Mouse (Mus musculus): ENCODE measurements at regions not wholly inside any gene's neighbourhood (a gene's known extent, or its start where the extent isn't known, plus 50 kb on each side); places are given as distances from the start of the nearest gene placed in this dataset.

- Histone ChIP-seq H3K9ac (ENCODE audit: insufficient read depth, low read depth, low read length, poor library complexity, severe bottlenecking) (no peak overlapping the region), H3K9me3 (ENCODE audit: control insufficient read depth, insufficient read depth, low read depth, low read length) (no peaks in the 10 kb centered on the region), H3K27ac (ENCODE audit: insufficient read depth, low read depth, low read length, poor library complexity, severe bottlenecking) (no peak overlapping the region), H3K4me3 (ENCODE audit: insufficient read depth in 1 of 2, low read depth in 1 of 2, low read length in 2 of 2, poor library complexity in 1 of 2, severe bottlenecking in 1 of 2) (no peak overlapping the region), H3K36me3 (ENCODE audit: control insufficient read depth, insufficient read depth, low read length, poor library complexity, severe bottlenecking) (no peaks in the 10 kb centered on the region; the same call in 1 of the 2 replicates), H3K4me1 (ENCODE audit: control insufficient read depth in 2 of 2, insufficient read depth in 2 of 2, low read length in 2 of 2, poor library complexity in 1 of 2) (peaks cover 3 to 16% of the 10 kb centered on the region in 2 experiments; a peak in 3 of 4 replicates)
- DNase-seq (ENCODE audit: low read depth, low spot score), result no peak
- in situ Hi-C loops (cut with MboI; ENCODE audit: low sequenced_read_pairs in 2 of 2, unreplicated experiment in 2 of 2), result no loop called here
- TF ChIP-seq MAFK (IDR thresholded peaks at IDR 0.05; ENCODE audit: insufficient read depth, low read depth, low read length) (no peak), HCFC1 (IDR thresholded peaks at IDR 0.05; ENCODE audit: borderline replicate concordance, insufficient read depth, low read length) (no peak), CHD2 (IDR thresholded peaks at IDR 0.05; ENCODE audit: low read depth, low read length) (no peak), ZNF384 (IDR thresholded peaks at IDR 0.05; ENCODE audit: low read depth, low read length) (no peak)
Observed at GRCm38 (mm10) chr4:12769092-12769491, 597.3 kb upstream of the Fam92a start.

- TF ChIP-seq MAFK (IDR thresholded peaks at IDR 0.05; ENCODE audit: insufficient read depth, low read depth, low read length) (no peak), ZNF384 (IDR thresholded peaks at IDR 0.05; ENCODE audit: low read depth, low read length) (no peak), CHD2 (IDR thresholded peaks at IDR 0.05; ENCODE audit: low read depth, low read length) (no peak), ZC3H11A (IDR thresholded peaks at IDR 0.05; ENCODE audit: borderline replicate concordance, low read depth, low read length) (no peak), HCFC1 (IDR thresholded peaks at IDR 0.05; ENCODE audit: borderline replicate concordance, insufficient read depth, low read length) (no peak)
- Histone ChIP-seq H3K4me1 (ENCODE audit: control insufficient read depth in 2 of 2, insufficient read depth in 2 of 2, low read length in 2 of 2, poor library complexity in 1 of 2) (peaks cover 0 to 13% of the 10 kb centered on the region in 2 experiments; a peak in 2 of 4 replicates), H3K9ac (ENCODE audit: insufficient read depth, low read depth, low read length, poor library complexity, severe bottlenecking) (no peak overlapping the region), H3K9me3 (ENCODE audit: control insufficient read depth, insufficient read depth, low read depth, low read length) (no peaks in the 10 kb centered on the region), H3K4me3 (ENCODE audit: insufficient read depth in 1 of 2, low read depth in 1 of 2, low read length in 2 of 2, poor library complexity in 1 of 2, severe bottlenecking in 1 of 2) (no peak overlapping the region), H3K27ac (ENCODE audit: insufficient read depth, low read depth, low read length, poor library complexity, severe bottlenecking) (no peak overlapping the region), H3K36me3 (ENCODE audit: control insufficient read depth, insufficient read depth, low read length, poor library complexity, severe bottlenecking) (no peaks in the 10 kb centered on the region; the same call in 1 of the 2 replicates)
- in situ Hi-C loops (cut with MboI; ENCODE audit: low sequenced_read_pairs in 2 of 2, unreplicated experiment in 2 of 2), result no loop called here
- DNase-seq (ENCODE audit: low read depth, low spot score), result no peak
Observed at GRCm38 (mm10) chr4:12766763-12767162, 594.9 kb upstream of the Fam92a start.

- Histone ChIP-seq H3K27ac (ENCODE audit: insufficient read depth, low read depth, low read length, poor library complexity, severe bottlenecking) (no peak overlapping the region), H3K4me3 (ENCODE audit: insufficient read depth in 1 of 2, low read depth in 1 of 2, low read length in 2 of 2, poor library complexity in 1 of 2, severe bottlenecking in 1 of 2) (no peak overlapping the region), H3K4me1 (ENCODE audit: control insufficient read depth in 2 of 2, insufficient read depth in 2 of 2, low read length in 2 of 2, poor library complexity in 1 of 2) (0 out of 4 replicates have a peak, but pooled peaks cover 0 to 2% of the 10 kb centered on the region in 2 experiments), H3K36me3 (ENCODE audit: control insufficient read depth, insufficient read depth, low read length, poor library complexity, severe bottlenecking) (no peaks in the 10 kb centered on the region), H3K9me3 (ENCODE audit: control insufficient read depth, insufficient read depth, low read depth, low read length) (peaks cover 2% of the 10 kb centered on the region; the same call in 1 of the 2 replicates), H3K9ac (ENCODE audit: insufficient read depth, low read depth, low read length, poor library complexity, severe bottlenecking) (no peak overlapping the region)
- TF ChIP-seq ZNF384 (IDR thresholded peaks at IDR 0.05; ENCODE audit: low read depth, low read length), result no peak
- TF ChIP-seq HCFC1 (IDR thresholded peaks at IDR 0.05; ENCODE audit: borderline replicate concordance, insufficient read depth, low read length), result no peak
- no peak for TF ChIP-seq MAFK (IDR thresholded peaks at IDR 0.05; ENCODE audit: insufficient read depth, low read depth, low read length)
- no peak for DNase-seq (ENCODE audit: low read depth, low spot score)
- in situ Hi-C loops (cut with MboI; ENCODE audit: low sequenced_read_pairs in 2 of 2, unreplicated experiment in 2 of 2), result no loop called here
Observed at GRCm38 (mm10) chr4:12750817-12751216, 579.0 kb upstream of the Fam92a start.

- Histone ChIP-seq H3K9ac (ENCODE audit: insufficient read depth, low read depth, low read length, poor library complexity, severe bottlenecking) (no peak overlapping the region), H3K27ac (ENCODE audit: insufficient read depth, low read depth, low read length, poor library complexity, severe bottlenecking) (no peak overlapping the region), H3K9me3 (ENCODE audit: control insufficient read depth, insufficient read depth, low read depth, low read length) (no peaks in the 10 kb centered on the region), H3K4me3 (ENCODE audit: insufficient read depth in 1 of 2, low read depth in 1 of 2, low read length in 2 of 2, poor library complexity in 1 of 2, severe bottlenecking in 1 of 2) (no peak overlapping the region), H3K4me1 (ENCODE audit: control insufficient read depth in 2 of 2, insufficient read depth in 2 of 2, low read length in 2 of 2, poor library complexity in 1 of 2) (0 out of 4 replicates have a peak, but pooled peaks cover 0 to 2% of the 10 kb centered on the region in 2 experiments), H3K36me3 (ENCODE audit: control insufficient read depth, insufficient read depth, low read length, poor library complexity, severe bottlenecking) (no peaks in the 10 kb centered on the region)
- no peak for TF ChIP-seq HCFC1 (IDR thresholded peaks at IDR 0.05; ENCODE audit: borderline replicate concordance, insufficient read depth, low read length)
- no peak for TF ChIP-seq MAFK (IDR thresholded peaks at IDR 0.05; ENCODE audit: insufficient read depth, low read depth, low read length)
- no peak for TF ChIP-seq ZNF384 (IDR thresholded peaks at IDR 0.05; ENCODE audit: low read depth, low read length)
- TF ChIP-seq ZC3H11A (IDR thresholded peaks at IDR 0.05; ENCODE audit: borderline replicate concordance, low read depth, low read length), result no peak
- no peak for TF ChIP-seq CHD2 (IDR thresholded peaks at IDR 0.05; ENCODE audit: low read depth, low read length)
- no peak for DNase-seq (ENCODE audit: low read depth, low spot score)
- in situ Hi-C loops (cut with MboI; ENCODE audit: low sequenced_read_pairs in 2 of 2, unreplicated experiment in 2 of 2), result no loop called here
Observed at GRCm38 (mm10) chr4:12749874-12750273, 578.1 kb upstream of the Fam92a start.

Data from ES-E14 (cell line).